Mouse (Mus musculus) ES-Bruce4 (cell line): ENCODE measurements around the gene Setd1b. TPM values are rescaled to one million over a fixed set of nuclear protein-coding genes. Genes with fewer than 3 reads are reported as not detected.
"Not testable (repeated sequence)": the region's sequence is repeated elsewhere in the genome, so short reads cannot be mapped to it uniquely, and the experiment has no call there.

Source experiments
- H3K27ac ChIP-seq: 2 replicates; pipeline ENCODE4 v1.5.1; 2012; ENCODE audit warnings: low read length, inconsistent platforms; ENCODE audit not compliant: insufficient read depth
- H3K27me3 ChIP-seq: 2 replicates; pipeline ENCODE4 v1.6.1; 2012; ENCODE audit warnings: mild to moderate bottlenecking, low read length, inconsistent platforms; ENCODE audit not compliant: control insufficient read depth, poor library complexity, insufficient read depth, severe bottlenecking
- H3K36me3 ChIP-seq: 2 replicates; pipeline ENCODE4 v1.6.1; 2012; ENCODE audit warnings: inconsistent platforms, mild to moderate bottlenecking, low read length, moderate library complexity; ENCODE audit not compliant: control insufficient read depth, poor library complexity, insufficient read depth, severe bottlenecking
- H3K4me1 ChIP-seq: one replicate; pipeline ENCODE4 v1.8.1; 2011; ENCODE audit warnings: low read length; ENCODE audit not compliant: control insufficient read depth, insufficient read depth
- H3K4me3 ChIP-seq: 2 replicates; pipeline ENCODE4 v1.5.1; 2011; ENCODE audit warnings: low read depth, mild to moderate bottlenecking, low read length
- H3K9ac ChIP-seq: 2 replicates; pipeline ENCODE4 v1.6.1; 2012; ENCODE audit warnings: low read depth, mild to moderate bottlenecking, inconsistent platforms; ENCODE audit not compliant: poor library complexity, severe bottlenecking
- H3K9me3 ChIP-seq: replicated peaks from 2 replicates; pipeline ENCODE4 v1.6.1; 2012; ENCODE audit warnings: mild to moderate bottlenecking, low read length, inconsistent platforms; ENCODE audit not compliant: control insufficient read depth, poor library complexity, insufficient read depth, severe bottlenecking
- CTCF ChIP-seq: IDR thresholded peaks from one replicate; pipeline ENCODE4 v1.8.1; 2011; ENCODE audit warnings: low read depth, low read length
- EP300 ChIP-seq: IDR thresholded peaks from 2 replicates; pipeline ENCODE4 v1.6.1; 2011; ENCODE audit warnings: low read depth, low read length; ENCODE audit not compliant: insufficient read depth
- POLR2A ChIP-seq: IDR thresholded peaks from one replicate; pipeline ENCODE4 v1.8.1; 2011; ENCODE audit warnings: low read length; ENCODE audit not compliant: insufficient read depth
- polyA plus RNA-seq: library from polyadenylated mRNA; stranded (reverse); fragments of >200 nt; gene quantifications from 2 replicates; pipeline ENCODE4 v1.2.4, GENCODE M21; 2011; ENCODE audit warnings: low read depth; ENCODE audit not compliant: missing spikeins, insufficient read depth, insufficient read length

The Setd1b gene
- polyA plus RNA-seq, 1 experiment = 8.6 TPM

- H3K27me3 ChIP-seq = no peaks in the 10 kb centered on the region
- H3K27ac ChIP-seq = no peak overlapping the region
- no peak overlapping the region for H3K4me3 ChIP-seq
- no peaks in the 10 kb centered on the region for H3K4me1 ChIP-seq
- no peaks in the 10 kb centered on the region for H3K36me3 ChIP-seq
- TF ChIP-seq EP300 = no peak
- TF ChIP-seq CTCF = no peak
- TF ChIP-seq POLR2A = no peak
- H3K9me3 ChIP-seq = no peaks in the 10 kb centered on the region
- H3K9ac ChIP-seq = no peak overlapping the region
Measured at GRCm38 (mm10) chr5:123194856-123195255, 52.9 kb downstream of the Setd1b start.

- Histone ChIP-seq H3K27me3 (no peaks in the 10 kb centered on the region), H3K4me1 (no peaks in the 10 kb centered on the region), H3K9ac (no peak overlapping the region), H3K27ac (no peak overlapping the region), H3K36me3 (no peaks in the 10 kb centered on the region), H3K9me3 (no peaks in the 10 kb centered on the region), H3K4me3 (no peak overlapping the region)
- no peak for TF ChIP-seq POLR2A
- TF ChIP-seq CTCF = no peak
- TF ChIP-seq EP300 = no peak
Measured at GRCm38 (mm10) chr5:123195500-123196000, 53.6 kb downstream of the Setd1b start.

- Histone ChIP-seq H3K9me3 (no peaks in the 10 kb centered on the region), H3K9ac (no peak overlapping the region), H3K27ac (no peak overlapping the region), H3K27me3 (no peaks in the 10 kb centered on the region), H3K36me3 (no peaks in the 10 kb centered on the region), H3K4me3 (no peak overlapping the region), H3K4me1 (no peaks in the 10 kb centered on the region)
- TF ChIP-seq POLR2A (no peak), EP300 (no peak), CTCF (no peak)
Measured at GRCm38 (mm10) chr5:123196746-123197145, 54.8 kb downstream of the Setd1b start.

GRCm38 (mm10) chr5:123198523-123198922 lies 56.5 kb downstream of the Setd1b start:
- TF ChIP-seq EP300 = no peak
- TF ChIP-seq CTCF = no peak
- no peak for TF ChIP-seq POLR2A
- no peaks in the 10 kb centered on the region for H3K27me3 ChIP-seq
- no peak overlapping the region for H3K4me3 ChIP-seq
- no peak overlapping the region for H3K27ac ChIP-seq
- H3K9ac ChIP-seq = no peak overlapping the region
- no peaks in the 10 kb centered on the region for H3K36me3 ChIP-seq
- H3K9me3 ChIP-seq = no peaks in the 10 kb centered on the region
- H3K4me1 ChIP-seq = no peaks in the 10 kb centered on the region

GRCm38 (mm10) chr5:123200816-123201522 lies 59.0 kb downstream of the Setd1b start:
- H3K9ac ChIP-seq, H3K27me3 ChIP-seq, H3K4me3 ChIP-seq, H3K36me3 ChIP-seq, H3K4me1 ChIP-seq, H3K27ac ChIP-seq, H3K9me3 ChIP-seq: not testable (repeated sequence)

- no peaks in the 10 kb centered on the region for H3K9me3 ChIP-seq
- no peaks in the 10 kb centered on the region for H3K27me3 ChIP-seq
- no peaks in the 10 kb centered on the region for H3K4me1 ChIP-seq
- H3K36me3 ChIP-seq = no peaks in the 10 kb centered on the region
- no peak overlapping the region for H3K9ac ChIP-seq
- H3K4me3 ChIP-seq = no peak overlapping the region
- no peak overlapping the region for H3K27ac ChIP-seq
- TF ChIP-seq EP300 = no peak
- no peak for TF ChIP-seq POLR2A
- TF ChIP-seq CTCF = no peak
Measured at GRCm38 (mm10) chr5:123201523-123201892, 59.5 kb downstream of the Setd1b start.
